Mouse (Mus musculus) lung, adult 2 months (tissue): ENCODE results near the gene Ap2a1.

Experiments
- CTCF ChIP-seq: fragments of 200-500 bp; IDR thresholded peaks from 2 replicates; pipeline ENCODE4 v1.5.1; 2011; ENCODE audit warnings: mild to moderate bottlenecking, low read length, control low read depth; ENCODE audit not compliant: insufficient read depth
- POLR2A ChIP-seq: fragments of 200-500 bp; IDR thresholded peaks from 2 replicates; pipeline ENCODE4 v1.6.1; 2011; ENCODE audit warnings: low read depth, mild to moderate bottlenecking, control low read depth, low read length, borderline replicate concordance; ENCODE audit errors: extremely low read depth

DNA sequence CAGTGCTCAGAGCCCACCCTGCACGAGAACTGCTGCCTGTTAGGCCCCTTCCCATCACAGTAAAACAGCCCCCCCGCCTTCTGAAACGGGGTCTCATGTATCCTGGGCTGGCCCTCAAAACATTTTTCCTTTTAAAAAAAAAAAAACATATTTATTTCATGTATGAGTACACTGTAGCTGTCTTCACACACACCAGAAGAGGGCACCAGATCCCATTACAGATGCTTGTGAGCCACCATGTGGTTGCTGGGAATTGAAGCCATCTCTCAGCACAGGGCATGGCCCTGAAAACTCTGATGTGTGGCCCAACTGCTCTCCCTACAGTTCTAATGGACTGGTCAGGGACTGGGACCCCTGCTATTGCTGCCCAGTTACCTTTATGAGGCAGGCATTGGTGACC is 49.0 kb upstream of the Ap2a1 start:
- no peak for TF ChIP-seq CTCF
- TF ChIP-seq POLR2A, result no peak
